Mouse (Mus musculus) neural tube, embryonic 15.5 days (tissue): ENCODE results near the gene Tmprss3. TPM values are rescaled to one million over a fixed set of nuclear protein-coding genes. Genes with fewer than 3 reads are reported as not detected.

Source experiments
- ATAC-seq: fragments of 200-750 bp; cut with Nextera tagmentation; 2 replicates; pipeline ENCODE4 v1.8.0; 2017; ENCODE audit warnings: mild to moderate bottlenecking, moderate TSS enrichment, moderate library complexity; ENCODE audit not compliant: low FRiP score
- H3K27ac ChIP-seq: fragments of 300-500 bp; sonication (generic); replicated peaks from 2 replicates; pipeline ENCODE4 v1.5.1; 2015; ENCODE audit warnings: mild to moderate bottlenecking, inconsistent platforms
- H3K27me3 ChIP-seq: fragments of 300-500 bp; sonication (generic); replicated peaks from 2 replicates; pipeline ENCODE4 v1.6.1; 2015; ENCODE audit warnings: inconsistent platforms
- H3K36me3 ChIP-seq: fragments of 300-500 bp; sonication (generic); 2 replicates; pipeline ENCODE4 v1.6.1; 2015; ENCODE audit warnings: inconsistent platforms
- H3K4me1 ChIP-seq: fragments of 300-500 bp; sonication (generic); 2 replicates; pipeline ENCODE4 v1.6.1; 2015; ENCODE audit warnings: inconsistent platforms
- H3K4me2 ChIP-seq: fragments of 300-500 bp; sonication (generic); 2 replicates; pipeline ENCODE4 v1.6.1; 2015; ENCODE audit warnings: inconsistent platforms, mild to moderate bottlenecking, moderate library complexity
- H3K4me3 ChIP-seq: fragments of 300-500 bp; sonication (generic); replicated peaks from 2 replicates; pipeline ENCODE4 v1.5.1; 2015; ENCODE audit warnings: mild to moderate bottlenecking, inconsistent platforms
- H3K9ac ChIP-seq: fragments of 300-500 bp; sonication (generic); replicated peaks from 2 replicates; pipeline ENCODE4 v1.6.1; 2015; ENCODE audit warnings: mild to moderate bottlenecking, inconsistent platforms
- H3K9me3 ChIP-seq: fragments of 300-500 bp; sonication (generic); replicated peaks from 2 replicates; pipeline ENCODE4 v1.6.1; 2016; ENCODE audit warnings: inconsistent platforms
- WGBS: fragments of 180-500 bp; shearing (Covaris S2); methylation state at CpG from one replicate; pipeline ENCODE4 v1.1.7; 2015; ENCODE audit warnings: mixed read lengths; 5-methylcytosine and 5-hydroxymethylcytosine counted together
- polyA plus RNA-seq: library from polyadenylated mRNA; unstranded; fragments of >200 nt; fragmentation: Nextera tagmentation; extraction: Ambion mirVana; gene quantifications from 2 replicates; pipeline ENCODE4 v1.2.1, GENCODE M21; 2015

The Tmprss3 gene
- polyA plus RNA-seq, 1 experiment from 2014 or later: 0.06 TPM

GRCm38 (mm10) chr17:31129452-31129851 lies 69.3 kb downstream of the Tmprss3 start, which contains the start of gene Tff3:
Gene Tff3 (minus strand): TSS chr17:31129646.
- Histone ChIP-seq H3K4me3 (no peak within 1 kb of the TSS), H3K4me1 (peaks cover 3% of the 10 kb centered on the region; the same call in 1 of the 2 replicates), H3K9ac (no peak within 1 kb of the TSS), H3K27ac (no peak within 1 kb of the TSS), H3K27me3 (no peaks in the 10 kb centered on the region), H3K4me2 (no peak within 1 kb of the TSS), H3K36me3 (no peaks in the 10 kb centered on the region), H3K9me3 (no peaks in the 10 kb centered on the region)
- no peak for ATAC-seq
- 9% methylated on average over 2 of the region's 2 CpGs for WGBS

Other genes starting within 250 kb of the Tmprss3 start
- gene Umodl1, start 244.3 kb downstream of the Tmprss3 start, polyA plus RNA-seq: 0.03 and 3.0 TPM in 2 replicates
- 18.5 and 19.9 TPM in 2 replicates for gene Abcg1, start 141.3 kb downstream of the Tmprss3 start, polyA plus RNA-seq
- gene Tff3, start 69.3 kb downstream of the Tmprss3 start, polyA plus RNA-seq: 3.2 and 32.6 TPM in 2 replicates
- gene Tff2, start 54.7 kb downstream of the Tmprss3 start, polyA plus RNA-seq: not detected in 2 replicates
- gene Tff1, start 33.7 kb downstream of the Tmprss3 start, polyA plus RNA-seq: 4.6 TPM in 1 of 2 replicates, not detected in the other
- 7.3 TPM in 1 of 2 replicates, not detected in the other for gene Ubash3a, start 8.9 kb upstream of the Tmprss3 start, polyA plus RNA-seq
- 3.4 and 3.9 TPM in 2 replicates for gene Rsph1, start 78.4 kb upstream of the Tmprss3 start, polyA plus RNA-seq
- 9.0 and 10.9 TPM in 2 replicates for gene Slc37a1, start 87.8 kb upstream of the Tmprss3 start, polyA plus RNA-seq
- gene Pde9a, start 187.2 kb upstream of the Tmprss3 start, polyA plus RNA-seq: 24.9 and 25.8 TPM in 2 replicates